Mouse (Mus musculus) right cerebral cortex, postnatal 10 days (tissue): ENCODE measurements around the gene Msi2.

Source experiments
- DNase-seq, 2 experiments: peaks; one replicate each; pipeline ENCODE4 v3.0.0; 2021; ENCODE audit warnings: low spot score in 2 of 2

The Msi2 gene

DNA sequence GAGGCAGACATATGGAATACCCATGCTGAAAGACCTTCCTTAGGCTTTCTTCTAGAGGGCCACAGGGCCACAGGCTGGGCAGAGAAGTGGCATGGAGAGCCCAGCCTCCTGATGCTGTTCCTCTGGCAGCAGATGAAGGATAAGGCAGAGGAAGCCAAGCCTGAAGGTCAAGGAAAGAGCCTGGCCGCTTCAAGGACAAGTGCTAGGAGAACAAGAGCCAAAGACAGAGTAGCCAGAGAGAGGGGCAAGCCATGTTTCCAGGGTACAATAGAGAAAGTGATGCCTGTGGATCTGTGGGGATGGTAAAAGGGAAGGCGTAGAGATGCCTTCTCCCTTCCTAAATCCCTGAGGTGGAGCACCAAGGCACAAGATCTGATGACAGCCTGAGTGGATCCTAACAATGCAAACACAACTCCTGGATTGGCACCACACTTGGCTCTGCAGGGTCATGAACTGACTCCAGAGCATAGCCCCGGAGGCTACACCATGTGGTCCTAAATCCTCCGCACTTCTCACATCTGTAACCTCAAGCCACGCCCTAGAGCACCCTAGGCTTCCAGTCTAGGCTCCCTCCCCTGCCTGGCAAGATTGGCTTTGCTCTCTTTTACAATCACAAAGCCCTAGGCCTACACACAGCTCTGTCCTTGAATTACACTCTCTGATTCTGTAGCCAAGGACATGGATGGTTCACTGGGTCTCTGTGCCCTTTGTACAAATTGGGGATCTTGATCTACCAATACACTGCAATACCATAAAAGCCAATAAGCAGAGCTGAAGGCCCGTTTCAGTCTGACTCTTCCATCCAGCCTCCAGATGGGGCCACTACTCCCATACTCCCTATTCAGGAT lies 202.4 kb downstream of the Msi2 start:
- no peak for DNase-seq

DNA sequence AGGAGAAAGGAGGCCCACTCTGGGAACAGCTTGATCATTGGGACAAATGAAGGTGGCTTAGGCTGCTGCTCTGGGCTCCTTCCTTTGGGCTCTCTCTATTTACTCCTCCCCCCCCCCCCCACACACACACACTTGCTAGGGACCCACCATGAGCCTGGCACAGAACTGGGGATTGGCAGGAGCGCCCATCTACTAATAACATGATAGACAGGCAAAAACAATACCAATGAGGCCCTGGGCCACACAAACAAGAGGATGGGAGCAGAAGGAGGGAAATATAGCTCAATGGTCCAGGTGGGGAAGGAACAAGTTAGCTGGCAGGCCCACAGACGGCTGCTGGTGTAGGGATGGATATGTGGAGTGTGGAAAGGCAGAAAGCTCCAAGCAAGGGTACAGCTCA lies 203.0 kb downstream of the Msi2 start:
- no peak for DNase-seq

DNA sequence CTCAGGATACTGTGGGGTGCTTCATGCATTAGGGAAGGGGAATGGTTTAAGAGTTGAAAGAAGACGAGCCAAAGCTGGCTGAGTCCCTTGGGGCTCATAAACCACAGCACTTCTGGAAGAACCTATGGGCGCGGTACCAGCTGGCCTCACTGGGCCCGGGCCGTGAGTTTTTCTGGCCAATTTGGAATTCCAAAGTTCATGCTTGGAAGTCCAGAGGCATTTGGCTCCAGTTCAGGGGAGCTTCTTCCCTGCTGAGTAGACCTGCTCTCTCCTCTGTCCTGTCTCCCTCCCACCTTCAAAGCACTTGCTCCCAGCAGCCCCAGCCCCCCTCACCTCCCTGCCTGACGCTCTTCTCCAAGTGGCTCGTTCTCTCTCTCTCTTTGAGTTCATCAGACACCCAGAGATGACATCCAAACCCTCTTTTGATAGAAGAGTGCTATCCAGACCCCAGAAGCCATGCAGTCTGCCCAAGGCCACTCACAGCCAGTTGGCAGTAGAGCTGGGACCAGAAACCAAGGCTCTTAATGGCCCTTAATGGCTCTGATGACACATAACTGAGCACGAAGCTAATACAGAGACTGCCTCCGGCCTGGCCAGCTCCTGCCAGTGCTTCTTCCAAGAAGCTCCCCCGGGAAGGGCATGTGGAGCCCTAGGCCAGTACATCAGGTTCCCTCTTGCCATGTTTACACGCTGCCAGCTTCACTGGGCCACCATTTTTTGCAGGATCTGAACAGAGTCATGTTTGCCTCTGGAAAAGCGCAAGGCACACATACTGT lies 204.0 kb downstream of the Msi2 start:
- no peak for DNase-seq

DNA sequence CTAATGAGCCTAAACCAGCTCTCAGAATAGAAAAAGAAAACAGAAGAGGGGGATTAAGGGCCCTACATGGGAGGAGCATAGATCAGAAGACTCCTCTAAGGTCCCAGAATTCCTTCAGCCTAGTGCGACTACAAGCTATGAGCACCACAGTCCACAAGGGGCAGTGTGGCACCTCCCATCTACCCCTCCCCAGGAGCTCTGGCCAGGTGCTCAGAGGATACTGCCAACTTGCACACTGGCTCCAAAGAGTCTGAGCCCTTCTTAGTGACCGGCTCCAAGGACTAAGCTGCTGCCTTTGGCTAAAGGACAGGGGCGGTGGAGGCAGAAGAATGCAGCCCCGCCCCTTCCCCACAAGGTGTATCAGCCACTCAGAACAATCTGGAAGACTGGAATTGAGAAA lies 205.7 kb downstream of the Msi2 start:
- peak; percentile 38 to 50 for DNase-seq

DNA sequence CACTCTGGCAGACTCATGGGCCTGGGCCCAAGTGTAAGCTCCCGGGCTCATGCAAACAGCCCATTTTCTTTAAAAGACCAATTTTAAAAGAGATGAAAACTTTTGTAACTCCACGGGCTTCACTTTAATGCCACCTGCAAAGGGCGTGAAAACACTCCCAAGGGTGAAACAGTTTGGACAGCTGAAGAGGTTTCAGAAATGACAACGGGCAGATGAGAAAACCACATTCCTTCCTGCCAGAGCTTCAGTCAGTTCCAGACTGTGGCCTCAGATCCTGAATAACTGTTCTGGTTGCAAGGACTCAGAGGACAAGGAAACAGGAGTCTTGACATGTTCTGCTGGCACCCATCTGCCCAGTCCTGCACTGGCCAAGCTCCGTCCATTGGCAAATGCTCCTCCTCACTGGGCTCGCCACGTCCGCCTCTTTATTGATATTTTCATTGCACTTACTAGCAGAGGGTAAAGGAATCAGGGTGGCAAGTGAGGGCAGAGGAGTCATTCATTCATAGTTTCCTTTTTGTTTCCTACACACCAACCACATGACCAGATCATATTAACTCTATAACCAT lies 207.9 kb downstream of the Msi2 start:
- DNase-seq, result no peak

DNA sequence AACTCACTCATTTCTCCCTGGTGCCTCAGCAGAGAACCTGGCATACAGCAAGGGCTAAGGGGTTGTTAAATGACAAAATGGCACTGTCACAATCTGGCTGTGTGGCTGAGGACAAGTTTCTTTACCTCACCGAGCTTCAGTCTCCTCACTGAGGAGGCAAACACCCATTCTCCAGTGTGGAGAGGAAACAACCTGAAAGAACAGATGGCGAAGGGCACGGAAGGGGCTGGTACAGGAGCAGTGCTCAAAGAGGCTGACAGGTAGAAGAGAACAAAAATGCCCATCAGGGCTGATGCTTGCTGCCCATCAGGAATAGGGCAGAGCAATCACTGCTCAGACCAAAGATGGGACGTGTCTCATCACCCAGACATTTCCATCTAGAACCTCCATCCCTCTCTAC lies 208.8 kb downstream of the Msi2 start:
- no peak for DNase-seq

DNA sequence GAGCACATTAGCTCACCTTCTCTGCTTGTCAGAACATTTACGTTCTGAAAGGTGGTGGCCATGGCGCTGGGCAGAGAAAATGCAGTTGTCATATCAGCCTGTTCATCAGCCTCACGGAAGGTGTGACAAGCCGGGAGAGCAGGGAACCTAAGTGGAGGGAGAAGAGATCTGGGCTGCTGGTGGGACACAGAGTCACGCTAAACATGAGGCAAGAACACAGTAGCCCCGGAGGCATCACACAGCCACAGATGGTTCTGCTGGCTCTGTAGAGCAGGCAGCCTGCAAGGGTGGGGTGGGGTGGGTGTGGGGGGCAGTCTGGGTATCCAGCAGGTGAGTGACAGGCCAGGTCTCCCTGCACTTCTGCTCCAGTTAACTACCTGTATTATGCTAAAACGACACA lies 210.2 kb downstream of the Msi2 start:
- no peak for DNase-seq

DNA sequence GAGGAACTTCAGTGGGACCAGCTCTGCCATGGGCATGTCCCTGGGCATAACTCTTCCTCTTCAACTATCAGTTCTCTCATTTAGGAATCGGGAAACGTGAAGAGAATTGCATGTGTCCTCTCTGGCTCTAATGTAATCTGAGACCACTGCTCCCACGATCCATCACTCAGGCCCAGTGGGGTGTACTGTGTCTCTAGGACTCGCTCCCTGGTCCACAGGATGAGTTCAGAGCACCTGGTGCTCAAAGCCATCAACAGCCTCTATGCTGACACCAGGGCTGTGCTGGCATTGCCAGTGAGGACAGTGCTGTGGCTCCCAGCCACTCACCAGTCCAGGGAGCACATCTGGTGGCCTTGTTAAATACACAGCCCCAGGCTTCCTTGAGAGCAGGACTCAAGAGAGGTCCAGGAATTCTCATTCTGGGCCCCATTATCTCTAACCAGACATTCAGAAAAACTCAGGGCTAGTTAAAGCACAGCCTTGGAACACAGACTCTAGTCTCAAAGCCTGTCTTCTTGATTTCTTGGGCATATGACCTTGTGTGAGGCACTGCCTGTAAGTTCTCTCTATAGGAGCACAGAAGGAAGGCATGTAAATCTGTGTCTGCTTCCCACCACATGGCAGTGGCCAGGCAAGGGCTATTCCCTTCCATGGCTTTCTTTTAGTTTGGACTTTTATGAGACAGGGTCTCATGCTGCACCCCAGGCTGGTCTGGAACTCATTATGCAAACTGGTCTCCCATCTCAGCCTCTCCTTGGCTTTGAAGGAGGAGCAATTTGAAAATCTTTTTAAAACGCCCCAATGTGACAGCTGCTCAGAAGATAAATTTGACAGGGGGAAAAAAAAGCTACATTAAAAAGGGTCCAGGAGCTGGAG lies 211.5 kb downstream of the Msi2 start:
- no peak for DNase-seq

DNA sequence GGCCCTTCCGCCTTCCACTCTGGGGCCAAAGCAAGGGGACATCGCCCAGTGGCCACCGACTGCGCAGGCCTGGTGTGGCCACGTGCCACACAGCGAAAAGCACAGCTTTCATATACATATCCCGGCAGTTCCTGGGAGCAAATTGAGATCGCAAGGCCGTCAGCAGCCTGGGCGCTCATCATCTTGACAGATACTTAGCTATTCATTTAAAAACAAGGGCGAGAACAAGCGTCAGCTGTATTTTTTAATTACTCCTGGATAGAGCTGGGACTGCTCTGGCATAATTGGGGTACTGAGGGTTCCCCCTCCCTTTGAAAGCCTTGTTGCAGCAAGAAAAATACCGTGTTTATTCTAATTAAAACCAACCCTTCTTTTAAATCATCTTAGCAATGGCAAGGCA lies 212.2 kb downstream of the Msi2 start:
- no peak for DNase-seq

DNA sequence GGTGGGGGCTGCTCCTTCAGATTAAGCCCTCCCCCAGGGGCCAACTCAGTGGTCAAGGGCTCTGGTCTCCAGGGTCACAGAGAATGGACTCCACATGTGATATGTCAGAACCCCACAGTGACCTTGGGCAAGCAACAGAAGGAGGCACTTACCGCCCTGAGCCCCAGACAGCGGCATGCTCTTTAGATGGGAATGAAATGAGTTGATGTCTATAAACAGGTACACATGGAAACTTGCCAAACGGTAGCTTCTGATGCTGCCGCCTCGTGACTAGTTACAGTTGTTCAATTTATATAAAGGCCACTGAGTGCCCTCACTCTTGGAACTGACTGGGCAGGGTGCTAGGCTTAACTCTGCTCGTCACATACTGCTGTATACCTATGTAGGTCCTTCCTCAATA lies 215.7 kb downstream of the Msi2 start:
- no peak for DNase-seq

DNA sequence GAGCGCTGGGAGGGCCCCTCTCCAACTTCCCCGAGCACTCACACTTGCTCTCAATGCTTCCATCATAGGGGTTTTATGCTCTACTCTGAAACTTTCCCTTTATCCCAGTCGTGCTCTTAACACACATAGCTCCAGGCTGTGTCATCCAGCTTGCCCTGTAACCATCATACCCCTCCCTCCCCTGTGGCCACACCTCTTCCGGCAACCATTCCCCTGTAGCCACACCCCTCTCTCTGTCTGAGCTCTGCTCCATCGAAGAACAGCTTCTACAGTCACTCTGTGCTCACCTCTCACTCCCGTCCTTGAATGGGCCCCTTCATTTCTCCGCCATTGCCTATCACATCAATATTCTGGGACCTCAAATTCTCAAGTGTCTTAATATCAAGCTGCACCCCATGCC lies 219.8 kb downstream of the Msi2 start:
- no peak for DNase-seq

DNA sequence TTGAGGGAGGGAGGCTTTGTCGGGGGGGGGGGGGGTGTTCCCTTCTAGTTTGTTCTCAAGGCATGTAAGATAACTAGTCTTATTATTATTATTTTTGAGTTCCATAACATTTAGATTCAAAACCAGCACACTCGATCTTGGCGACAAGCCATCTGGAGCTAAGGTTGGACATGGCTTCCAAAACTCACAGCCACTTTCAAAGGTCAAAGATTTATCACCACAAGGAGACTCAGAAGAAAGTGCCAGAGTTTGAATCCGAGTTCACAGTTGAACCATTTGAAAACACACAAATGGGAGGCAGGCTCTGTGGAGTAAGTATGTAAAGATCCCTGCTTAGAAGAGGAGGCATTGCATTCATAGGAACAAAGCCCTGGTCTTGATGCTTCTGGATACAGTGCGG lies 221.9 kb downstream of the Msi2 start:
- DNase-seq, result no peak

DNA sequence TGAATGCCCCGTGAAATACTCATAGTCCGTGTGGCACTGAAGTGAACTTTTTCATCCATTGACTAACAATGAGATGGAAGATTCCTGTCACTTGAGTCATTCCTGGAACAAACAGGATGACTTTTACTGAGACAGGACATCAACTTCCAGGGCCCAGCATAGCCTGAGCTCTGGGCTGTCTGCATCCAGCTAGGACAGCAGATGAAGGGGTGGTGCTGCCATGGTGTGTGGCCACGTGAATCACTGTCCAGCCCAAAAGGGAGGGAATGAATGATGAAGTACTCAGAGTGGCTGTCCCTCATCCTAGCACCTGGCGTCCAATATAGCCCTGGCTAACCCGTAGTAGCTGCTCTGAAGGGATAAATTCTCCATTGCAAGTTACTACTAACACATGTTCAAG lies 222.6 kb downstream of the Msi2 start:
- DNase-seq, result no peak

DNA sequence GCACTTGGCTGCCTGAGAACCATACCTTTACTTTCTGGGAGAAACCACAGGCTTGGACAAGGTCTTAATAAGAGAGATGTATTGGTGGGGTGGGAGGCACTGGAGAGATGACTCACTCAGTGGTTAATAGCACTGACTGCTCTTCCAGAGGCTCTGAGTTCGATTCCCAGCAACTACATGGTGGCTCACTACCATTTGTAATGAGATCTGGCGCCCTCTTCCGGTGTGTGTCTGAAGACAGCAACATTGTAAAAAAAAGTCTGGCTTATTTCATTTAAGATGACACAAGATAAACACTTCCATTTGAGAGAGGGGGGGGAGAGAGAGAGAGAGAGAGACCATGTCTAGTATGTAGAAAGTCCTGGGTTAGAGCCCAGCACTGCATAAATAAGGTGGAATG lies 223.3 kb downstream of the Msi2 start:
- DNase-seq, result no peak

DNA sequence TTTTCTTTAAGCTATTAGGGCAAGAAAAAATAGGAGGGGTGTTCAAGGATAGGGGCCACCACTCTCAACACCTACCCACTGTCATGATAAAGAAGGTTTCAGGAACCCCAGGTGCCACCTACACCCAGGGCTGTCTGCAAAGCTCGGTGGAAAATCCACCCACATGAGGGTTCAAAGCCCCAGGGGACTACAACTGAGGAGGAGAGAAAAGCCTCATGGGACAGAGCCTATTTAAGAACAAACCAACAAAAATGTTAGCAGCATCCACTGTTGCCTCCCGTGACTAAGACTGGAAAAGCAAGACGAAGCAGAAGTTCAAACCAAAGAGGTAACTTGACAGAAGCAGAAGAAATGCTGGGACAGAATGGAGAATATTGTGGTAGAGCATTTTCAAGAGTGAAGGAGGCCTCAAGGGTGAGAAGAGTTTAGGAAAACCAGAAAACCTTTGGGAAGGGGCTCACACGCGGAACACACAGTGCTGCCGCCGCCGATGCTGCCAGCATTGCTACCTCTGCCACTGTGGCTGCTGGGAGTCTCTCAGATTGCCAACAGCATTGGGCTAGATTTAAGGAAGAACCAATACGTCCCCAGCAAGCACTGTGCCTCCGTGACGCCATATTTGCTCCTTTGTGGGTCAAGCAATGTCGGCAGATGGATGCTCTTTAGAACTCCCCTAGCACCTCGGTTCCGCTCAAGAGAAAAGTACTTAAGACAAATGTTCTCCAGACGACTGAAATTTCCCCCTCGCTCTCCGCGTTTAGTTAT lies 224.3 kb downstream of the Msi2 start:
- no peak for DNase-seq

DNA sequence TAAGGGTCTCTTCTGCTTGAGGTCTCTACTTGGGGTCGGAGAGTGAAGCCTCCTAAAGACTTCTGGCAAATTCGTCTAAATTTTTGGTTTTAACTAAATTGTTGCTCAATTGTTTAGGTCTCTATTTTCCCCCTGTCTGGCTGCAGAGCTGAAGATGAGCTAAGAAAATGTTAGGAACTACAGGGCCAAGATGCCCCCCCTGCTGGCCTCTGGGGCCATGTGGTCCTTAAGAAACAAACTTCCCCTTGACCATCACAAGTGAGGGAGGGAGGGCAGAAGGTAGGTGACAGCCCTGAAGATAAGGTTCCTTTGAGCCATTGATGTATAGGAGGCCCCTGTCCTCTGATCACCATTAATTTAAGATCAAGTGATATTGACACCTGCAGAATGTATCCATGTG lies 225.7 kb downstream of the Msi2 start:
- no peak for DNase-seq

DNA sequence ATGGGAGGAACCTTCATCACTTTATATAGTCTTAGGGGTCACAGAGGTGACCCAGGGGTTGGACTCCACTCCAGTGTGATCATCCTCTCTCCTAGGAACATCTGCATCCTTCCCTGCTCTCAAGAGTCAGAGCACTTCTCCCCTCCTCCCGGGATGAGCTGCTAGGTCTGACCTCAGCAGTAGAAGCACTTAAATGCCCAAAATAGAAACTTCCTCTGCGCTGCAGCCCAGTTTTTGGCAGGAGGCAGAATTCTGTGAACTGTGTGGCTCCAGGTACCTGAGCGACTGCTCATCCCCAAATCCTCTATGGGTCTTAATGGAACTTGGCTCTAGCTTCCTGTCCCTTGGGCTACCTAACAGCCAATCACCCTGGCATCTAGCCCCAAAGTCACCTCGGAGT lies 228.3 kb downstream of the Msi2 start:
- no peak for DNase-seq

DNA sequence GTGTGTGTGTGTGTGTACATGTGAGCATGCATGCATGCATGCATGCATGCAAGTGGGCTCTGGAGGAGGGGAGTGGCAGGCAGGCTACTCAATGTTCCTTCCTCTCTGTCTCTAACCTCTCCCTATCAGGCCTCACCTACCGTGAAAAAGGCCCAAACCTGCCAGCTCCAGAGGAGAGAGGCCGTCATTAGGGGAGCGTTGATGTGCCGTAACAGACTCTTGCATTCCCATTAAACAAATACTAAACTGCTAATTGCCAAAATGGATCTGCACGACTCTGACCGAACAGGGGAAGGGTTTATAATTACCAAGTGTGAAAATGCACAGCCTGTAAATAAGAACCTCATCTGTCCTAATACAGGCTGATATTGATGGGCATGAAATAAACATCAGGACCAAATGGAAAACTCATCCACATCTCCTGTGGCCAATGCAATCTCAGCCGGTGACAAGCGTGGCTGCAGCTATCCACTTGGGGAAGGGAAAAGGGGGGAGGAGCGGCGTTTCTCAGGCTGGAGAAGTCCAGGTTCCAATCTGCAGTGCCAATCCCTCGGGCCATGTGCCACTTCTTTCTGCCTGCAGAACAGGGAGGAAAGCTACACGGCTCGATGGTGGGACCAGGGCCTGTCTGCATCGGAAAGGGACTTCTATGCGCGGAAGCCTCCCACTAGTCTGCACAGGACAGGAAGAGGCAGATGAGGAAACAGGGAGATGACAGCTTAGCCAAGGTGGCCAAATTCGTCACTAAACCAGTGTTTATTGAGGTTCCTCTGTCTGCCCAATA lies 229.2 kb downstream of the Msi2 start:
- peak; percentile 42 to 61 for DNase-seq

DNA sequence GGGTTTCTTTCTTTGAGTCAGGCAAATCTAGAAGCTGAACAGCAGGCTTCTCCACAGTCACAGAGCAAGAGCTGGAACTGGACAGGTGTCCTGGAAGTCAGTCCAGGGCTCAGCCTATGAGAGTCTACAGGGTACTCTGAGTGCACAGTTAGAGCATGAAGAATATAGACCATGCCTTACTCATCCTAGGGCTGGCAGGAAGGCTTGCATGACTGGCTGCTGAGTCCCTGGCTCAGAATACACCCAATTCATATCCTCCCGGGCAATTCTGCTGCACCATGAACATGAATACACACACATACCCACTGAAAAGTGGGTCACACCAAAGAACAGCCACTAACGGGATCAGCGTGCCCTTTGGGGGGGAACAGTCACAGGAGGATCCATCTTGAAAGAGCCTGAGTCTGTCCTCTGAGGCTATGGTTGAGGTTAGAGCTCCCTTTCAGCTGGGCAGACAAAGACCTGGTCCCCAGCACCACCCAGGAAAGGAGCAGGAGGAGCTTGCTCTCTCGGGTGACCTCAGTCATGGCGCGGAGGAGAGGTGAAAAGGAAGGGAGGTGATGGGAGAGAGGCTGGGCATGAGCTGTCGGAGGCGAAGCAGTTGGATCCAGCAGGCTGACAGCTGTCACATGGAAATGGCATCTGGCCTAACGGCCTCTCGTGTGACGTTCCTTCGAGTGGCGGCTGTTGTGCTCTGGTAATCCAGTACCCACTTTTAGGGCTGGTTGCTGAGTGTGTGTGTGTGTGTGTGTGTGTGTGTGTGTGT lies 230.0 kb downstream of the Msi2 start:
- no peak for DNase-seq

DNA sequence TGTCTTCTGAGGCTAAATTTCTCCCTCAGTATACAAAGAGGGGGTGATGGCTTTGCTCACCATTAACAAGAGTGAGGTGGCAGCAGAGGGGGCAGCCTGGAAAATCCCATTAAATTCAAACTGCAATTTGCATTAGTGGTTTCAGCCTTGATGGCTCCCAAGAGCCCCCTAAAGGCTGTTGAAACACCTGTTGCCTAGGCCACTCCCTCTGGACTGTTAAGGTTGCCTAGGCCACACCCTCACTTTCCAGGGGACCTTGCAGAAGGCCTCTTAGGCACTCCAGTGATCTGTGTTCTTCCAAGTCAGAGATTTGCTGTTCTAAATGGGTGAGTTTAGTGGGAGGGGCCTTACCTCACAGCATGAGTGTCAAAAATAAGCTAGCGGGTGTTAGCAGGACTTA lies 232.3 kb downstream of the Msi2 start:
- DNase-seq, result no peak
